Mouse (Mus musculus) bone marrow macrophage, adult 2 months (primary cell): ENCODE results near the gene Ezh2.

Source experiments
- CTCF ChIP-seq: IDR thresholded peaks from 2 replicates; pipeline ENCODE4 v1.5.1; 2012; ENCODE audit warnings: low read depth, mild to moderate bottlenecking, low read length, moderate library complexity
- POLR2A ChIP-seq: IDR thresholded peaks from 2 replicates; pipeline ENCODE4 v1.6.1; 2012; ENCODE audit warnings: mild to moderate bottlenecking, low read depth, low read length, borderline replicate concordance

DNA sequence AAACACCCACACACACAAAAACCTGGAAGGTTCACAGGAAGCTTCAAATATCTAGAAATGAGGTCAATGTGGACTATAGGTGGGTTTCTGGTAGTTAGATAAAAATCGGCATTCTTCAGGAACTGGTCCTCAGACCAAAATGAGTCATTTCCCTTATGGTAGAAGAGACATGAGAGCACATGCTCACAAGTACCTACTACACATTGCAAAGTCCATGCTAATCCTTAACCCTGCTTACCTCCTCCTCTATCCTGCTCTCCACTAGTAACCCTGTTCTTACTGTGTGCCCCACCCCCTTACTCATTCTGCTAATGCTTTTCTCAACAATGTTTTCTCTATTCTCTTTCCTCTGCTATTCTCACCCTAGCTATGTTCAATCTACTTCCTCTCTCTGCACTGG is 67.5 kb downstream of the Ezh2 start:
- TF ChIP-seq POLR2A, result no peak
- no peak for TF ChIP-seq CTCF
